Mouse (Mus musculus) layer of hippocampus, postnatal 14 days (tissue): ENCODE measurements around the gene Htt. TPM values are rescaled to one million over a fixed set of nuclear protein-coding genes. Genes with fewer than 3 reads are reported as not detected.
A peak's percentile ranks its signal among the peaks of the same experiment; 100 is the strongest.

ENCODE experiments used
- DNase-seq, 2 experiments: peaks; one replicate each; pipeline ENCODE4 v3.0.0; 2021 to 2022; ENCODE audit warnings: low spot score in 2 of 2, mixed read lengths in 1 of 2
- total RNA-seq, 2 experiments: library from RNA; stranded (reverse); gene quantifications; 2 replicates each; pipeline ENCODE4 v1.2.3; 2021

The Htt gene
- total RNA-seq, 2 experiments from 2014 or later, result 78.0 to 81.2 TPM

DNA sequence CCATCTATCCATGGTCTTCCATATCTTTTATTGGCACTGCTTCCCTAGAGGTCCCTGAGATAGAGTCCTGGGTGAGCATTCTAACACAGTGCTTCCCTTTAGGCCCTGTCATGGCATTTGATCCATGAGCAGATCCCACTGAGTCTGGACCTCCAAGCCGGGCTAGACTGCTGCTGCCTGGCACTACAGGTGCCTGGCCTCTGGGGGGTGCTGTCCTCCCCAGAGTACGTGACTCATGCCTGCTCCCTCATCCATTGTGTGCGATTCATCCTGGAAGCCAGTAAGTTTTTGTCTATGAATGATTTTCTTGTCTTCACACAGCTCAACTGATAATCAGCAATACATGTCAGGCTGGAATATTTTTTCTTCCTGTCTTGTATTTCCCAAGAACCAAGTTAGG lies 123.7 kb downstream of the Htt start:
- DNase-seq, result no peak

DNA sequence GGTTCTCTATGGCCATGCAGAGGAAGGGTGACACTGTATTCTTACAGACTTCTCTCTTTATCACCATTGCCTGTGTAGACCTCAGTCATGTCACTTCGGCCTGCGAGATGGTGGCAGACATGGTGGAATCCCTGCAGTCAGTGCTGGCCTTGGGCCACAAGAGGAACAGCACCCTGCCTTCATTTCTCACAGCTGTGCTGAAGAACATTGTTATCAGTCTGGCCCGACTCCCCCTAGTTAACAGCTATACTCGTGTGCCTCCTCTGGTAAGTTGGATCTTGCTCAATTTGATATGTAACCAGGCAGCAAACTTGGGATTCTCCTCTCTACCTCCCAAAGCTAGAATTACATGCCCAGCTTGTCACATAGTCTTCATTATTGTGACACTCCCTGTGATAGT lies 127.7 kb downstream of the Htt start:
- DNase-seq, result no peak

DNA sequence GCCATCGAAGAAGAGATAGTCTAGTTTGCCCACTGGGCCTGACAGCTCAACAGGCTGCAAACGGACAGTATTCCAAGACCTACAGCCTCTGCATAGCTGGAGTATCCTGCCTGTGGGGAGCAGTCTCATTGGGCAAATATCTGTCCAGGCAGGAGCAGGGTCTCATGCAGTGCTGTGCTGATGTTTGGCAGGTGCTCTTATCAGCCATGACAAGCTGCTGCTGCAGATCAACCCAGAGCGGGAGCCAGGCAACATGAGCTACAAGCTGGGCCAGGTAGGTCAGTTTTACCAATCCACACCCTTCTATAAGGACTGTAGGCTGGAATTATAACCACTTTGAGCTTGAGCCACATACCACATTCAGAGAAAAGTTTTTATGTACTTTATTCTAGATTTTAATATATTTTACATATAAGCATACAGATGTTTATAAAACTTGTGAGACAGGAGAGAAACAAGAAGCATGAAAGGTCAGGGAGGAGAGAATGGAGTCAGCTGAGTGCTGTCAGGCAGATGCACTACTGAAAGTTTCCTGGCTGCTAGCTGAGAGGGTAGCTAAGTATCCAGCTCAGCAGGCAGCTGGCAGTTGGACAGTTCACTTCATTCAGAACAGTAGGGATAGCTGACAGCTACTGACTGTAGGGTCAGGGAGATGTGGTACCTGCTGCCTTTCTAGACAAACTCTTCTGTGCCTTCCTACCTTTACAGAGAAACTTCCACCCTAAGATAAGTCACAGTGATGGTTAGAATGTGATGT lies 135.3 kb downstream of the Htt start:
- DNase-seq, result no peak

DNA sequence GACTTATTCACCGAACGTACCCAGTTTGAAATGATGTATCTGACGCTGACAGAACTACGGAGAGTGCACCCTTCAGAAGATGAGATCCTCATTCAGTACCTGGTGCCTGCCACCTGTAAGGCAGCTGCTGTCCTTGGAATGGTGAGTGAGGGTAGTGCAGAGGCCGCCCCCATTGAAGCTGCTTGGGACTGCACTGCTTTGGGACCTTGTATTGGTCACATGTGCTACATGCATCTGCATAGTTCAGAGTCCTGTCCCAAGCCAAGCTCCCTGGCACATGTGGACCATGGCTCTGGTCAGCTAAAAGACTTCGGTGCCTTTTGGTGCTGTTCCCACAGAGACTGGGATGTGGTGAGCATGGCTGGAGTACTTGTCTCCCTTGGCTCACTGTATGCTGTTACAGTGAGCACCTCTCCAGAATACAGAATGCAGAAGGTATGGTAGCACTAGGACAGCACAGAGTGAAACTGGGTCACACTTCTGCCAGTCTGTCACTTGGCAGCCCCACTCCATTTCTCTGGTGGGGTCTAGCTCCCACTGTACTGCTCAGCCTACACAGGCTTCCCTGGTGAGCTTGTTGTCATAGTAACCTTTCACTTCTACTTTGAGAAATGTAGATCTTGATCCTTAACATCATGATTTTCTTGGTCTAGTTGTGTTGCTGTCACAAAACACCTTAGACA lies 138.4 kb downstream of the Htt start:
- DNase-seq, result no peak

GRCm38 (mm10) chr5:34902371-34902770 lies 140.8 kb downstream of the Htt start:
- DNase-seq, result no peak

- peak; percentile 56 to 77 for DNase-seq
These were observed 141.4 kb downstream of the Htt start for GRCm38 (mm10) chr5:34902811-34903385.

- no peak for DNase-seq
These were observed 142.9 kb downstream of the Htt start for GRCm38 (mm10) chr5:34904412-34904811.

- DNase-seq, result no peak
These were observed 145.7 kb downstream of the Htt start for GRCm38 (mm10) chr5:34907230-34907629.

- no peak for DNase-seq
These were observed 146.6 kb downstream of the Htt start, which contains the start of gene Msantd1 for GRCm38 (mm10) chr5:34907910-34908725. TSS of gene Msantd1 (plus strand) at chr5:34908012.

DNA sequence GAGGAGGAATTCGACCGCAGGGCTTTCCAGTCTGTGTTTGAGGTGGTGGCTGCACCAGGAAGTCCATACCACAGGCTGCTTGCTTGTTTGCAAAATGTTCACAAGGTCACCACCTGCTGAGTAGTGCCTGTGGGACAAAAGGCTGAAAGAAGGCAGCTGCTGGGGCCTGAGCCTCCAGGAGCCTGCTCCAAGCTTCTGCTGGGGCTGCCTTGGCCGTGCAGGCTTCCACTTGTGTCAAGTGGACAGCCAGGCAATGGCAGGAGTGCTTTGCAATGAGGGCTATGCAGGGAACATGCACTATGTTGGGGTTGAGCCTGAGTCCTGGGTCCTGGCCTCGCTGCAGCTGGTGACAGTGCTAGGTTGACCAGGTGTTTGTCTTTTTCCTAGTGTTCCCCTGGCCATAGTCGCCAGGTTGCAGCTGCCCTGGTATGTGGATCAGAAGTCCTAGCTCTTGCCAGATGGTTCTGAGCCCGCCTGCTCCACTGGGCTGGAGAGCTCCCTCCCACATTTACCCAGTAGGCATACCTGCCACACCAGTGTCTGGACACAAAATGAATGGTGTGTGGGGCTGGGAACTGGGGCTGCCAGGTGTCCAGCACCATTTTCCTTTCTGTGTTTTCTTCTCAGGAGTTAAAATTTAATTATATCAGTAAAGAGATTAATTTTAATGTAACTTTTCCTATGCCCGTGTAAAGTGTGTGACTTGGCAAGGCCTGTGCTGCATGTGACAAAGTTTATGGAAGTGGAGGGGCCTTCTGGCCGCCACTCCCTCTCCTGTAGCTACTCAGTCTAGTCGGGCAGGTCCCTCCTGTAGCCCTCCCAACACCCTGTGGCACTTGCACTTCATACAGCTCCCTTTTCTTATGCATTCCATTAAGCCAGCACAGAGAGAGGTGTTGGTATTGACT lies 147.4 kb downstream of the Htt start:
- DNase-seq, result no peak

- no peak for DNase-seq
These were observed 148.3 kb downstream of the Htt start for GRCm38 (mm10) chr5:34909634-34910503.

- DNase-seq, result no peak
These were observed 148.9 kb downstream of the Htt start for GRCm38 (mm10) chr5:34910504-34910815.

DNA sequence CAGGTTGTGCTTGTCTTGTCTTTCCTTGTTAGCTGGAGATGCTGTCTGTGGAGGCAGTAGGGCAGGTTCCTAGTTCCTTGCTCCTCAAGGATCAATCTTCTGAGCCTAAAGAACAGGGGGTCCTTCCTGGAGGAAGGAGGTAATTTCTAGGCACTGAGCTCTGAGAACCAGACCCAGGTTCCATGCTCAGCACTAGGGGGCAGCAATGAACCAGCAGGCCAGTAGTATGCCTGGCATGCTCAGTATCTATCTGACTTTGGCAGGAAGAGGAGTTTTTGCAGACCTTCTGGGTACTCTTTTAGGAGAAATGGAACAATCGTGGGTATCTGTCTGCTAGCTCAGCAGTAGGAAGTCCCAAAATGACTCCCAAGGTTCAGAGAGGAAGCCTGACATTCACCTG lies 154.3 kb downstream of the Htt start:
- DNase-seq, result peak; percentile 80 to 91

- DNase-seq, result peak; percentile 35 to 56
These were observed 155.7 kb downstream of the Htt start for GRCm38 (mm10) chr5:34917234-34917655.

GRCm38 (mm10) chr5:34918785-34919184 lies 157.2 kb downstream of the Htt start:
- DNase-seq, result no peak

DNA sequence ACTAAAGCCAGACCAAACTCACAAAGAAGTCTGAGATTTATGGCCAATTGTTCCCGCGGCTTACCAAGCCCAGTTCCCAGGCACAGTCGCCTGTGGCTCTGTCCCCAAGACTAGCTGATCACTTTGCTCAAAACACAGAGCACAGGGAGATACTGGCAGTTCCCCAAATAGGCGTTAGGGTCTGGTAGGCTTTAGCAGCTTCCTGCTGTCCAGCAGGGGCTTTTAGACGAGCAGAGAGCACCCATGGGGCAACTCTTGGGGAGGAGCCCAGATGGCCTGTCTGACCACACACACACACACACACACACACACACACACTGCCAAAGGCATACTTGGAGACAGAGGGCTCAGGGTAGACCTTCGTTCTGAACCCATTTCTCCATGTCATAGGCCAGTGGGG lies 161.0 kb downstream of the Htt start:
- no peak for DNase-seq

DNA sequence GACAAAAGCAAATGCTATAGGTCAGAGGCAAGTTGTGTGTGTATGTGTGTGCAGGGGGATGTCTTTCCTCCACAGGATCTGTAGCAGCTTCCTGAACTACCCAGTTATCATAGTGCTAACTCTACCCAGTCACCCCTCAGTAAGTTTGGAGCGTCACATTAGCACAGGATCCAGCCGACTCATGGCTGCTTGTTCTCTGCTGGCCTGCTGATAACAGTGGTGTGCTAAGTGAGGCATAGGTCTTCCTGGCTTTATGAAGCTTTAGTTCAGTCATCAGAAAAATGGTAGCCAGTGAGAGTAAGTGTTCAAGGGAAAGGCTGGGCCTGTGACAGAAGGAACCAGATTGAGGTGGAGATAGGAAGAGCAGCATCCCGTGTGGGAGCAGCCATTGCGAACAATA lies 162.4 kb downstream of the Htt start:
- DNase-seq, result no peak

- no peak for DNase-seq
These were observed 163.0 kb downstream of the Htt start for GRCm38 (mm10) chr5:34924519-34924918.

DNA sequence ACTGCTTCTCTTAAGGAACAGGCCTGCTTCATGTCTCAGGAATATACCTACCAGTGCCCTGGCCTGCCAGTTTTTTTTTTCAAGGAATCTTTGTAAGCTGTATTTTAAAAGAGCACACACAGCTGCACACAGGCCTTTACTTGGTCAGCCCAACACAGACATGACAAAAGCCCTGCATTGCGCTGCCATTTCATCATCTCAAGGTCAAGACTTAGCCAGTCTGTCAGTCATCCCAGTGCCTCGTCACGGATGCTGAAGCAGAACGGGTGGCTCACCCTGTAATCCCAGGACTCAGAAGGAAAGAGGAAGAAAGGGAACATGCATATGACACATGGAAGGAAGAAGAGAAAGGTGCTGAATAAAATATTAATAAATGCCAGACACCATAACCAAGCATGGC lies 166.1 kb downstream of the Htt start:
- no peak for DNase-seq
